Mouse (Mus musculus) lung, embryonic 14.5 days (tissue): ENCODE results near the gene Cdkn3. TPM values are rescaled to one million over a fixed set of nuclear protein-coding genes. Genes with fewer than 3 reads are reported as not detected.

Experiments used
- ATAC-seq: fragments of 200-750 bp; cut with Nextera tagmentation; 2 replicates; pipeline ENCODE4 v1.8.0; 2017; ENCODE audit warnings: mild to moderate bottlenecking, moderate TSS enrichment, moderate library complexity; ENCODE audit not compliant: insufficient read depth
- DNase-seq: peaks from one replicate; pipeline ENCODE4 v3.0.0-alpha.2; 2015
- H3K27ac ChIP-seq: fragments of 300-500 bp; sonication (generic); 2 replicates; pipeline ENCODE4 v1.5.1; 2014; ENCODE audit warnings: low read depth, mild to moderate bottlenecking, moderate library complexity
- H3K27me3 ChIP-seq: fragments of 300-500 bp; sonication (generic); 2 replicates; pipeline ENCODE4 v1.6.1; 2014; ENCODE audit warnings: low read length, control low read depth; ENCODE audit not compliant: insufficient read depth
- H3K36me3 ChIP-seq: fragments of 300-500 bp; sonication (generic); 2 replicates; pipeline ENCODE4 v1.6.1; 2014; ENCODE audit warnings: control low read depth; ENCODE audit not compliant: insufficient read depth
- H3K4me1 ChIP-seq: fragments of 300-500 bp; sonication (generic); 2 replicates; pipeline ENCODE4 v1.6.1; 2014; ENCODE audit warnings: antibody characterized with exemption, control low read depth; ENCODE audit not compliant: insufficient read depth
- H3K4me2 ChIP-seq: fragments of 300-500 bp; sonication (generic); 2 replicates; pipeline ENCODE4 v1.6.1; 2014; ENCODE audit warnings: mild to moderate bottlenecking
- H3K4me3 ChIP-seq: fragments of 300-500 bp; sonication (generic); 2 replicates; pipeline ENCODE4 v1.5.1; 2014; ENCODE audit warnings: low read depth, low read length
- H3K9ac ChIP-seq: fragments of 300-500 bp; sonication (generic); 2 replicates; pipeline ENCODE4 v1.6.1; 2014
- H3K9me3 ChIP-seq: fragments of 300-500 bp; sonication (generic); 2 replicates; pipeline ENCODE4 v1.6.1; 2016; ENCODE audit warnings: low read depth, low read length, control low read depth
- CTCF ChIP-seq: IDR thresholded peaks from 2 replicates; pipeline ENCODE4 v1.5.1; 2016; ENCODE audit warnings: antibody characterized with exemption, low read depth
- WGBS: fragments of 180-500 bp; shearing (Covaris S2); extraction: QIAGEN DNeasy Blood & Tissue Kit; methylation state at CpG from one replicate; pipeline ENCODE4 v1.1.7; 2014; 5-methylcytosine and 5-hydroxymethylcytosine counted together
- polyA plus RNA-seq: library from polyadenylated mRNA; unstranded; fragments of >200 nt; fragmentation: Nextera tagmentation; extraction: Ambion mirVana; gene quantifications from 2 replicates; pipeline ENCODE4 v1.2.1, GENCODE M21; 2014

Gene Cdkn3
- polyA plus RNA-seq, 1 experiment from 2014 or later = 70.1 TPM

GRCm38 (mm10) chr14:46790723-46791122 is 30.4 kb downstream of the Cdkn3 start:
- Histone ChIP-seq H3K4me1 (no peaks in the 10 kb centered on the region; the same call in 1 of the 2 replicates), H3K4me3 (no peak overlapping the region), H3K27ac (no peak overlapping the region), H3K4me2 (no peak overlapping the region), H3K9me3 (no peaks in the 10 kb centered on the region), H3K27me3 (no peaks in the 10 kb centered on the region), H3K9ac (no peak overlapping the region), H3K36me3 (no peaks in the 10 kb centered on the region)
- no peak for ATAC-seq
- TF ChIP-seq CTCF = no peak
- DNase-seq = no peak
- 92% methylated on average over 6 of the region's 6 CpGs for WGBS

DNA sequence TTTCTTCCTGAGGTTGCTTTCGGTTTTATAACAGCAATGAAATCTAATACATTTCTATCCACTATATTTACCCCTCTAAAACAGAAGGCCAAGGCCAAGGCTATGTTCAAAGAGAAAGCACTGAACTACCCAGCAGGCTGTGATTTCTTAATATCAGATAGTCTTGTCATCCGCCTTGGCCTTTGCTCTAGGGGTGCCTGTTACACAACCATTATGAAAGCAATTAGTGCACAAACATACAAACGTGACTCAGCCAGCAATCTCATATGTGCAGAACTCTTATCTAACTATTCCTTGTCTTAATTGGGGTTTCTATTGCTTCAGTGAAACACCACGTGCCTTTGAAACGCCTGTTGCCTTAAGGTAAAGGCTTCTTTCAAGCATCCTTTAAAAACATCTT is 33.8 kb downstream of the Cdkn3 start:
- no peaks in the 10 kb centered on the region for H3K4me1 ChIP-seq
- H3K27ac ChIP-seq = no peak overlapping the region
- ATAC-seq (no peak), DNase-seq (no peak)
- H3K9me3 ChIP-seq = no peaks in the 10 kb centered on the region
- H3K36me3 ChIP-seq = no peaks in the 10 kb centered on the region
- TF ChIP-seq CTCF = no peak
- H3K27me3 ChIP-seq = no peaks in the 10 kb centered on the region
- no peak overlapping the region for H3K9ac ChIP-seq
- H3K4me2 ChIP-seq = no peak overlapping the region
- 85% methylated on average over 5 of the region's 5 CpGs for WGBS
- H3K4me3 ChIP-seq = no peak overlapping the region

DNA sequence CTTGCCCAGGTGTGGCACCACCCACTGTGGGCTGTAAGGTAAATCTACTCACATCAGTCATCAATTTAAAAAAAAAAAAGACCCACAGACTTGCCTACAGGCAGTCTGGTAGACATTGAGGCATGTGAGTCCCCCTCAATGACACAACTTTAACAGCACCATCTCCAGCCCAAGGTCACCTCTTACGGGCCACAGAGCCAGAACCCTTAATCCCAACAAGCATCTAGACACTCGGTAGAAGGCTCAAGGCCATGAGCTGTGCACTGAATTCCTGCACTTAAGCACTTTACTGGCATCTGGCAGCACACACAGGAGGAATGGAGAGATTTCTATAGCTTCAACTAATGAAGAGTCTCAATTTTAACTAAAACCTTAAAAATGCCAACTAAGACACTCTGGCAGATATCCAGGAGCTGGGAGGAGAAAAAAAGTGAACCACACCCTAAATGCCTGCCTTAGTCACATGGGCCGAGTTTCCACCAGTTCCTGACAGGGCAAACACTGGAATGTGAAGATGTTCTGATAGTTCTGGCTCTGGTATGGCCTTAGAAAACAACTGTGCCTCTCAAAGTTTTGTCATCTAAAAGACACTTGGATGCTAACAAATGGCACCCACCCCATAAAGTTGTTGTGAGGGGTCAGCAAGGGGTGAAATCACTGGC is 40.5 kb downstream of the Cdkn3 start:
- Histone ChIP-seq H3K36me3 (peaks cover 7% of the 10 kb centered on the region; the same call in 1 of the 2 replicates), H3K9me3 (no peaks in the 10 kb centered on the region), H3K4me2 (no peak overlapping the region), H3K4me3 (no peak overlapping the region), H3K27me3 (no peaks in the 10 kb centered on the region), H3K4me1 (no peaks in the 10 kb centered on the region), H3K9ac (no peak overlapping the region), H3K27ac (no peak overlapping the region)
- TF ChIP-seq CTCF = no peak
- DNase-seq = no peak
- 78% methylated on average over 3 of the region's 3 CpGs for WGBS
- no peak for ATAC-seq

DNA sequence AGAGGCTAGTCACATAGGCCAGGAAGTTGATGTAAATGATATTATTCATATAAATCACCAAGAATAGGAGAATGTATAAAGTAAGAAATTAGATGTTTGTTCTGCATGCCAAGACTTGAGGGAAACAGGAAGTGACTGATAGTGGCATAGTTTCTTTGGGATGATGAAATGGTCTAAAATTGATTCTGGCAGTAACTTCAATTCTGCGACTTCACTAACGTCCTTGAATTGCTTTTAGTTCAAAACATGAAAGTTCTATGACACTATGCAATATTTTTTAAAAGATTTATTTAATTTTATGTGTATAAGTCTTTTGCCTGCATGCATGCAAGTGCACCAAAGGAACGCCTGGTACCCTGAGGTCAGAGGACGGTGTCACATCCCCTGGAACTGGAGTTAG is 42.9 kb downstream of the Cdkn3 start:
- Histone ChIP-seq H3K4me1 (no peaks in the 10 kb centered on the region), H3K4me2 (no peak overlapping the region), H3K9me3 (no peaks in the 10 kb centered on the region), H3K9ac (no peak overlapping the region), H3K27me3 (no peaks in the 10 kb centered on the region), H3K36me3 (peaks cover 14% of the 10 kb centered on the region), H3K4me3 (no peak overlapping the region), H3K27ac (no peak overlapping the region)
- DNase-seq (no peak), ATAC-seq (no peak)
- 77% methylated on average over 4 of the region's 4 CpGs for WGBS
- TF ChIP-seq CTCF = no peak

DNA sequence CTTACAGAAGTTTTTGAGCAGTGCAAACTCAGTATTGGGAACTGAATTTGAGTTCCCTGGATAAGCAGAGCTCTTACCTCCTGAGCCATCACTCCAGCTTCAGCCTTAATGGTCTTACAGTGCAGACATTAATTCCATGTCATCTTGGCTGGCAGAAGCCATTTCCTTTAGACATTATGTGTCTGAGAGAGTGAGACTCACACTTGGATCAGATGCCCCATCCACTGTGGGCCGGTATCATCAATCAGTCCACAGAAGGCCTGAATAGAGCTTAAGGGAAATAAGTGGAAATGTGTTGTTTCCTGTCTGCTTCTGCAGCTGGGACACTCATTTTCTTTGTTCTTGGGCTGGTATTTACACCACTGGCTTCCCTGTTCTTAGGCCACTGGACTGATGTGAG is 43.5 kb downstream of the Cdkn3 start:
- H3K9ac ChIP-seq = no peak overlapping the region
- H3K36me3 ChIP-seq = peaks cover 17% of the 10 kb centered on the region
- H3K27me3 ChIP-seq = no peaks in the 10 kb centered on the region
- no peaks in the 10 kb centered on the region for H3K9me3 ChIP-seq
- no peak for TF ChIP-seq CTCF
- DNase-seq (no peak), ATAC-seq (no peak)
- no peak overlapping the region for H3K4me2 ChIP-seq
- 76% methylated on average over 1 of the region's 1 CpGs for WGBS
- no peak overlapping the region for H3K27ac ChIP-seq
- no peaks in the 10 kb centered on the region for H3K4me1 ChIP-seq
- H3K4me3 ChIP-seq = no peak overlapping the region

DNA sequence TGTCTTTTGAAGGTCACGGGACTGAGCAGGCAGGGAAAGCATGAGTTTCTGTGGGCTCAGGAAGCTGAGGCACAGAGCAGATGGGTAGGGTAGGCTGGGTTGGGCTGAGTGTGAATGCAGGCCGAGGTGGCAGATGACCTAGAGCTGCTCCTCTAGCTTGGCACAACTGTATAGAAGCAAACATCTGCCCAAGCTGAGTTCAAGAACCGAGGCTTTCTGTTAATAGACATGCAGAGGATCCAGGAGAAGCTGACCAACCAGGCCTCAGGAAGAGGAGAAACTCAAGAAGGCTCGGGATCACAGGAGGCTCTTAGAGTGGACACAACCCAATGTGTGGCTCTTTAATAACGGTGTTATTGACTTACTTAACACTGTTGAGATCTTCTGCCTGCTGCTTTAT is 45.8 kb downstream of the Cdkn3 start:
- Histone ChIP-seq H3K4me3 (no peak overlapping the region), H3K27me3 (no peaks in the 10 kb centered on the region), H3K4me1 (no peaks in the 10 kb centered on the region), H3K4me2 (no peak overlapping the region), H3K9me3 (no peaks in the 10 kb centered on the region), H3K36me3 (peaks cover 29% of the 10 kb centered on the region), H3K27ac (no peak overlapping the region), H3K9ac (no peak overlapping the region)
- DNase-seq (no peak), ATAC-seq (no peak)
- 83% methylated on average over 5 of the region's 5 CpGs for WGBS
- TF ChIP-seq CTCF = no peak

DNA sequence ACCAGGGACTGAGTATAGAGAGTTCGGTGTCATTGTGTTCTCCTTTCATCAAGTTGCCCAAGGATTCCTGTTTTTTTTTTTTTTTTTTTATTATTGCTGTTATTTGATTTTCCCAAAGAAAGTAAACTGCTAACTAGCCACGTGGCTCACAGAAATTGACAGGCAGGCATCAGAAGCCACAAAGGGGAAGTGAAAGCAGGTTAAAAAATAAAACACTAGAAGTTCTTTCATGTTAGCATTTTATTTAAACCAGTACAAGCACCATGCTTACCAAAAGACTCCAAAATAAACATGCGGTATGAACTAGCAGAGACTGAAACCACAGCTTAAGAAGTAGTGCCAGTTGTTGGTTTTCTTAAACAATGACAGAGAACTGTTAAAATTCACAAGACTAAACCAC is 47.6 kb downstream of the Cdkn3 start:
- DNase-seq = no peak
- no peaks in the 10 kb centered on the region for H3K4me1 ChIP-seq
- no peaks in the 10 kb centered on the region for H3K9me3 ChIP-seq
- no peaks in the 10 kb centered on the region for H3K27me3 ChIP-seq
- no peak overlapping the region for H3K9ac ChIP-seq
- no peak for TF ChIP-seq CTCF
- H3K4me3 ChIP-seq = no peak overlapping the region
- WGBS = 75% methylated on average over 3 of the region's 3 CpGs
- no peak overlapping the region for H3K4me2 ChIP-seq
- no peak for ATAC-seq
- H3K36me3 ChIP-seq = peaks cover 43% of the 10 kb centered on the region
- H3K27ac ChIP-seq = no peak overlapping the region
